Mouse (Mus musculus) spleen, embryonic (tissue): ENCODE measurements around the gene Pi16.

Source experiments
- CTCF ChIA-PET: fragments of 350-600 bp; sonication (Branson Sonifier 250); formaldehyde crosslinking; loops from one replicate; lab custom pipeline; 2022; lab: Charles Lee

Gene Pi16

GRCm38 (mm10) chr17:29317380-29317779 is at the start of gene Pi16:
Gene Pi16 (plus strand): TSS chr17:29317680.
- CTCF ChIA-PET: interaction anchor here (0.6 to 0.7 kb wide), 2 partner anchors 387 to 508 kb away, joined by 4 to 5 read pairs; no protein-coding TSS in a partner anchor

DNA sequence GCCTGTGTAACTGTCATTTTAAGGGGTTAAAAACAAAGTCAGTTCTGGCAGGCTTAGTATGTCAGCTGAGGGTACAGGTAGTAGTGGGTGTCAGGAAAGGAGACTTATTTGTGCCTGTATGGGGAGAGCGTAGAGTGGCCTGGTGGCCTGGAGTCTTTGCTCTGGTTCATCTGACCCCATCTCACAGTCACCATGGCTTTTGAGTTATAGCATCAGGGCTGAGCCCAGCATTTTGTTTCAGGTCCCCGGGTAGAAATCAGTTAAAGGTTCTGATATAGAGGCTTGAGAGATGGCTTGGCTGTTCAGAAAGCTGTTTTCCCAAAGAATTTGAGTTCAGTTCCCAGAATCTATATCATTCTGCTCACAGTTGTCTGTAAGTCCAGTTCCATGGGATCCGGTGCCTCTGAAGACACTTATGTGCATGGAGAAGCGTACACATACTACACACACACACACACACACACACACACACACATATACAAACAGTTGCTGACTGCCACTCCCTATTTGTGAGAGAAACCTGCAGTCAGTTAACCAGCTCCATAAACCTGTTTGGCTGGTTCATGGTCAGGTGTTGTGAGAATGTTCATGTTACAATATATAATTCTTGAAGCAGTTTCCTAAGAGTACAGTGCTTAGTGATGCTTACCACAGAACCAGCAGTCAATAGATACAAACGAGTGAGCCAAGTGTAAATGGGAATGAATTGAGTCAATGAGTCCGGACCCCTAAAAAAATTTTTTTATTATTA is 49.4 kb upstream of the Pi16 start:
- CTCF ChIA-PET: interaction anchor here (0.7 to 1.1 kb wide), 3 partner anchors 8 to 35 kb away, joined by 3 to 7 read pairs (median 3); no protein-coding TSS in a partner anchor

DNA sequence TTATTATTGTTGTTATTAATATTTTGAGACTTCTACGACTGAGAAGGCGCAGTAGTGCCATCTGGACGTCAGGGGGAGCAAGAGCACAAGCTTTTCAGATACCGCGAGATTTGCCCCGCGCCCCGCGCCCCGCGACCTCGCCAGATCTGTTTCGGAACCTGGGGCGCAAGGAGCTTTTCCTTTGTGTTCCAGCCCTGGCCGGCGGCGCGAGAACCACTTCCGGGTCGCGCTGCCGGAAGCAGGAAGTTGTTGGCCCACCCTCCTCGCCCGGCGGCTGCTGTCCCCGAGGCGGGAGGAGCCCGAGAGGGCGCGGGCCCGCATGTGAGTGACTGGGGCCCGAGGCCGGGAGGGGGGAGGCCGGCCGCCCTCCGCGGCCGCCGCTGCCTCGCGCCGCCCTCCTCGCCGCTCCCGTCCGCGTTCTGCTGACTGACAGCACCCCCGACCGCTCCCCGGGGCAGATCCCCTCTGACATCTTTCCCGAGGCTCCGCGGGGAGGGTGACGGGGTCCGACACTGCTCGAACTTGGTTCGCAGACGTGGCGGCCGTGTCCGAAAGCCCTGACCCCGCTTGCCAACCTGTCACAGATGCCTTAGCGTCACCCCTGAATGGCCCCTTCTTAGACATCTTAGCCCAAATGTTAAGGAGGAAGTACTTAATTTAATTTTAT is 48.7 kb upstream of the Pi16 start, which contains the start of gene BC004004:
Gene BC004004 (plus strand): TSS at position 107 of the 667 bp plus-strand sequence.
- CTCF ChIA-PET: interaction anchor here (0.7 to 1.1 kb wide), 2 partner anchors 9 to 36 kb away, joined by 3 read pairs; no protein-coding TSS in a partner anchor

GRCm38 (mm10) chr17:29269349-29269706 is 48.2 kb upstream of the Pi16 start:
- CTCF ChIA-PET: interaction anchor here (1.1 kb wide), 1 partner anchor 10 kb away, joined by 3 read pairs; no protein-coding TSS in a partner anchor

GRCm38 (mm10) chr17:29270148-29270698 is 47.3 kb upstream of the Pi16 start:
- CTCF ChIA-PET: interaction anchor here (0.5 kb wide), 1 partner anchor 366 kb away, joined by 4 read pairs; no protein-coding TSS in a partner anchor

- CTCF ChIA-PET: no interaction called here
These were observed 44.3 kb upstream of the Pi16 start for GRCm38 (mm10) chr17:29273156-29273555.

- CTCF ChIA-PET: interaction anchor here (2.0 kb wide), 1 partner anchor 13 kb away, joined by 5 read pairs; no protein-coding TSS in a partner anchor
These were observed 43.6 kb upstream of the Pi16 start for GRCm38 (mm10) chr17:29273889-29274288.

DNA sequence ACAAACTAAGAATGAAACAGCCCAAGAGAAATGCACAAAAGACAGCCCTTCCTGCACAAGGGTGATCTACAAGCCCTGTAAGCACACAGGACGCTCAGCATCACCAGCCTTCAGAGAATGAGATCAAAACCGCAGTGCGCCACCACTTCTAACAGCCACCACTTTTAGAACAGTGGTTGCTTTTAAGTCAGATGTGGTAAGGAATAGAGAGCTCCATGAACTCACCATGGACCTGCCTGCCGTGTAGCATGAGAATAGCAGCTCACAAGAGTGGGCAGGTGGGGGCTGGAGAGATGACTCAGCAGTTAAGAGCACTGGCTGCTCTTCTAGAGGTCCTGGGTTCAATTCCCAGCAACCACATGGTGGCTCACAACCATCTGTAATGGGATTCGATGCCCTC is 37.1 kb upstream of the Pi16 start:
- CTCF ChIA-PET: no interaction called here

DNA sequence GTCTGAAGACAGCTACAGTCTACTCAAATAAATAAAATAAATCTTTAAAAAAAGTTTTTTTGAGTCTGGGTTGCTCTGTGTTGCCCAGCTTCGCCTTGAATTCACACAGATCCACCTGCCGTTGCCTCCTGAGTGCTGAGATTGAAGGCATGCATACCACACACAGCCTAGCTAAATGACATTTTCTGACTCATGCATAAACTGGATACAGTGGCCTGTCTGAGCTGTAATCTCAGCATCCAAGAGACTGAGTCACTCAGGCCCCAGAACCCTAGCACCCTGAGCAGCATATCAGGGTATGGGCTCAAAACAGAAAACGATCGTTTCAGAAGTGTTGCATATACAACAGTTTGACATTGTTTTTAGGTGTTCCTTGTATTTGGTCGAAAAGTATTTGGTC is 35.9 kb upstream of the Pi16 start:
- CTCF ChIA-PET: interaction anchor here (0.7 kb wide), 2 partner anchors 116 to 339 kb away, joined by 3 to 7 read pairs; no protein-coding TSS in a partner anchor

GRCm38 (mm10) chr17:29282216-29282952 is 35.1 kb upstream of the Pi16 start:
- CTCF ChIA-PET: interaction anchor here (0.6 kb wide), 1 partner anchor 283 kb away, joined by 3 read pairs; no protein-coding TSS in a partner anchor

- CTCF ChIA-PET: interaction anchor here (0.7 kb wide), 1 partner anchor 819 kb away, joined by 4 read pairs; no protein-coding TSS in a partner anchor
These were observed 25.7 kb upstream of the Pi16 start for GRCm38 (mm10) chr17:29291793-29292192.

- CTCF ChIA-PET: interaction anchor here (0.6 to 1.0 kb wide), 3 partner anchors 47 to 397 kb away, joined by 3 to 5 read pairs (median 4); no protein-coding TSS in a partner anchor
These were observed 24.5 kb upstream of the Pi16 start for GRCm38 (mm10) chr17:29292996-29293395.

DNA sequence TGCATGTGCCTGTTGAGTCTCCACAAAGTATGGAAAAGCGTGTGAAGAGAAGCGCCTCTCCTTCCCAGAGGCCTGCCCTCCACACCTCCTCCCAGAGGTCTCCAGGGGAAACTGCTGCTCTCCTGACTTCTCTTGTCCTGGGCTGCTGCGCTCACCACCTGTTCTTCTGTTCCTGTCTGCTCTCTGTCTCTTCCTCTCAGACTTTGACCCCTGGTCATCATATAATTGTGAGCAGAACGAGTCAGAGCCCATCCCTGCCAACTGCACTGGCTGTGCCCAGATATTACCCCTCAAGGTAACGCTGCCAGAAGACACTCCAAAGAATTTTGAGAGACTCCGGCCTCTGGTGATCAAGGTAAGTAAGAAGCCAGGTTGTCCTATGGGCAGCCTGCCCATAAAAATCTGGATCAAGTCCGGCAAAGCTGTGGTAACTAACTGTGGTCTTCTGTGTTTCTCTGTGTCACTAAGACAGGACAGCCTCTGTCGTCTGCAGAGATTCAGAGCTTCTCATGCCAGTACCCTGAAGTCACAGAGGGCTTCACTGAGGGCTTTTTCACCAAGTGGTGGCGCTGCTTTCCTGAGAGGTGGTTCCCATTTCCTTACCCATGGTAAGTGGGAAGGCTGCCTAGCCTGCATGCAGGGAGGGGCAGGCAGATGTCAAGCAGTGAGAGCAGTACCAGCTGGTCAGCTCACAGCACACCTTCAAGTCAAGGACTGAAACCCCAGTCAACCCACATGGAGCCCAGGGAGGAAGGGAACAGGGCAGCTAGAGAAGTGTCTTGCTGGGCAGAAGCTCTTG is 23.5 kb upstream of the Pi16 start:
- CTCF ChIA-PET: interaction anchor here (0.6 kb wide), 1 partner anchor 202 kb away, joined by 5 read pairs; no protein-coding TSS in a partner anchor

GRCm38 (mm10) chr17:29295835-29296234 is 21.6 kb upstream of the Pi16 start:
- CTCF ChIA-PET: no interaction called here

GRCm38 (mm10) chr17:29297321-29297720 is 20.2 kb upstream of the Pi16 start:
- CTCF ChIA-PET: no interaction called here

- CTCF ChIA-PET: no interaction called here
These were observed 19.7 kb upstream of the Pi16 start for GRCm38 (mm10) chr17:29297813-29298212.

DNA sequence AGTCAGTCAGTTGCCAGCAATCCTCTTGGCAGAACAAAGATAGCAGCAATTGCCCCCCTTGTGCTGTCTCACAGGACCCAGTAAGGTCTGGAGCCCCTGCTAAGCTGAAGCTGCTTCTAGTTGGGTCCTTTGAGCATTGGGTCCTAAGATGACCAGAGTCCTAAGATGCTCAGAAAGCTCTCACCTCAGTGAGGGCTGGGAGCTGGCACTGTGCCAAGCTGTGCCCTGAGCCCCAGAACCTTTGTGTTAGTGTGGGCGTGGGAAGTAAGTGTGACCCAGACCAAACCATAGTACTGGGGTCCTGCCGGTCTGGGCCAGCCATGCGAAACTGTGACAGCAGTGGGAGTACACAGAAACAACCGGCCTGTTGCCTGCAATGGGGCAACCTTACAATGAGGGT is 18.2 kb upstream of the Pi16 start:
- CTCF ChIA-PET: no interaction called here

DNA sequence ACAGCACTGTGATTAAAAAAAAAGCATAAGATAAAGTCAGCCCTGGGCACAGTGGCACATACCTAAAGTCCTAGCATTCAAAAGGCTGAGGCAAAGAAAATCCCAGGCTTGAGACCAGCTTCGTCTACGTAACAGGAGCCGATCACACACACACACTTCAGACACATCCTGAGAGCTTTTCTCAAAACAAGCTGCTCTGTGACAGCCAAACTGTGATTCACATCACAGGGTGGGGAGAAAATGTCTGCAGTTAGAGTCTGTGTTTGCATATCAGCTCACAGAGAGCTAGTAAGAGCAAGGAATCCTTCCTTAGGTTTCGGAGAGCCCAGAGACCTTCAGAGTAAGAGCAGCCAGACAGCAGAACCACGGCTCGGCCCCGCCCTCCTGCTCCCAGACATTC is 16.6 kb upstream of the Pi16 start:
- CTCF ChIA-PET: no interaction called here

GRCm38 (mm10) chr17:29301421-29301820 is 16.1 kb upstream of the Pi16 start:
- CTCF ChIA-PET: interaction anchor here (0.6 kb wide), 1 partner anchor 39 kb away, joined by 4 read pairs; no protein-coding TSS in a partner anchor

DNA sequence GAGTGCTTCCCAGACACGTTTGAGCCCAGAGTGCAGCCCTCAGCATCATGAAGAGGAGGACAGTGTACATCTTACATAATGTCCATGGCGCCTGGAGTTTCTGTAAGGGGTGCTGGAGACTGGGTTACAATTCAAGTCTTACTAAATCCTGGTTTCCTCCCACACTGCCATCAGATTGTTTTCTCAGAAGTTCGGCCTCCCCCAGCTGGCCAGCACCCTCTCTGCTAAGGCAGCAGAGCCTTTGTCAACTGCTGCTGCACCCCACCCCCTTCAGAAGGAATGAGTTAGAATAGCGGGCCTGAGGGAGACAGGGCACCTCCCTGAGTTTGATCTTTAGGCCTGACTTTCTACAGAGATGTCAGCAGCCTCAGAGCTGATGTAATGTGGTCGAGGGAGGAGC is 15.3 kb upstream of the Pi16 start:
- CTCF ChIA-PET: no interaction called here
